Mouse (Mus musculus) forebrain, postnatal 0 days (tissue): ENCODE data around the gene Slc6a19. TPM values are rescaled to one million over a fixed set of nuclear protein-coding genes. Genes with fewer than 3 reads are reported as not detected.
"Not testable (repeated sequence)": the region's sequence is repeated elsewhere in the genome, so short reads cannot be mapped to it uniquely, and the experiment has no call there.

ENCODE experiments used
- ATAC-seq: fragments of 200-750 bp; cut with Nextera tagmentation; 2 replicates; pipeline ENCODE4 v1.8.0; 2017; ENCODE audit warnings: mild to moderate bottlenecking, moderate library complexity
- DNase-seq: peaks from one replicate; pipeline ENCODE4 v3.0.0-alpha.2; 2015
- H3K27ac ChIP-seq: fragments of 300-500 bp; sonication (generic); 2 replicates; pipeline ENCODE4 v1.5.1; 2014; ENCODE audit warnings: low read depth, mild to moderate bottlenecking, antibody characterized with exemption, low read length, moderate library complexity, mixed read lengths
- H3K27me3 ChIP-seq: fragments of 300-500 bp; sonication (generic); 2 replicates; pipeline ENCODE4 v1.6.1; 2014; ENCODE audit warnings: mild to moderate bottlenecking, low read length, mixed read lengths; ENCODE audit not compliant: insufficient read depth
- H3K36me3 ChIP-seq: fragments of 300-500 bp; sonication (generic); 2 replicates; pipeline ENCODE4 v1.6.1; 2014; ENCODE audit warnings: mild to moderate bottlenecking, moderate library complexity; ENCODE audit not compliant: insufficient read depth
- H3K4me1 ChIP-seq: fragments of 300-500 bp; sonication (generic); 2 replicates; pipeline ENCODE4 v1.6.1; 2014; ENCODE audit warnings: antibody characterized with exemption; ENCODE audit not compliant: insufficient read depth
- H3K4me2 ChIP-seq: fragments of 300-500 bp; sonication (generic); 2 replicates; pipeline ENCODE4 v1.6.1; 2014; ENCODE audit warnings: low read depth, mild to moderate bottlenecking, moderate library complexity
- H3K4me3 ChIP-seq: fragments of 300-500 bp; sonication (generic); 2 replicates; pipeline ENCODE4 v1.5.1; 2014; ENCODE audit warnings: low read depth, low read length, mixed read lengths
- H3K9ac ChIP-seq: fragments of 300-500 bp; sonication (generic); 2 replicates; pipeline ENCODE4 v1.6.1; 2014; ENCODE audit warnings: mild to moderate bottlenecking
- H3K9me3 ChIP-seq: fragments of 300-500 bp; sonication (generic); 2 replicates; pipeline ENCODE4 v1.6.1; 2016; ENCODE audit warnings: low read length
- CTCF ChIP-seq: sonication (generic); IDR thresholded peaks from 2 replicates; pipeline ENCODE4 v1.5.1; 2016; ENCODE audit warnings: antibody characterized with exemption, control low read depth, low read depth
- WGBS: fragments of 180-500 bp; shearing (Covaris S2); extraction: QIAGEN DNeasy Blood & Tissue Kit; methylation state at CpG from one replicate; pipeline ENCODE4 v1.1.7; 2014; 5-methylcytosine and 5-hydroxymethylcytosine counted together
- polyA plus RNA-seq: library from polyadenylated mRNA; unstranded; fragments of >200 nt; fragmentation: Nextera tagmentation; extraction: Ambion mirVana; gene quantifications from 2 replicates; pipeline ENCODE4 v1.2.1, GENCODE M21; 2015
- total RNA-seq: library from RNA; depleted of rRNA; stranded (reverse); fragments of >200 nt; gene quantifications from 2 replicates; pipeline ENCODE4 v1.2.3, GENCODE M21; 2014; rRNA removed

Gene Slc6a19
- total RNA-seq (0.15 and 0.43 TPM in 2 replicates), polyA plus RNA-seq (0.13 and 0.22 TPM in 2 replicates)

GRCm38 (mm10) chr13:73704694-73705325 lies at the start of gene Slc6a19:
Slc6a19 (minus strand) TSS chr13:73704865.
- H3K27me3 ChIP-seq, result no peaks in the 10 kb centered on the region
- H3K4me1 ChIP-seq, result no peaks in the 10 kb centered on the region
- 54% methylated on average over 7 of the region's 7 CpGs for WGBS
- no peak within 1 kb of the TSS for H3K4me3 ChIP-seq
- no peaks in the 10 kb centered on the region for H3K36me3 ChIP-seq
- no peak within 1 kb of the TSS for H3K27ac ChIP-seq
- no peaks in the 10 kb centered on the region for H3K9me3 ChIP-seq
- H3K9ac ChIP-seq, result no peak within 1 kb of the TSS
- TF ChIP-seq CTCF, result no peak
- DNase-seq, result no peak
- ATAC-seq, result no peak
- no peak within 1 kb of the TSS for H3K4me2 ChIP-seq

DNA sequence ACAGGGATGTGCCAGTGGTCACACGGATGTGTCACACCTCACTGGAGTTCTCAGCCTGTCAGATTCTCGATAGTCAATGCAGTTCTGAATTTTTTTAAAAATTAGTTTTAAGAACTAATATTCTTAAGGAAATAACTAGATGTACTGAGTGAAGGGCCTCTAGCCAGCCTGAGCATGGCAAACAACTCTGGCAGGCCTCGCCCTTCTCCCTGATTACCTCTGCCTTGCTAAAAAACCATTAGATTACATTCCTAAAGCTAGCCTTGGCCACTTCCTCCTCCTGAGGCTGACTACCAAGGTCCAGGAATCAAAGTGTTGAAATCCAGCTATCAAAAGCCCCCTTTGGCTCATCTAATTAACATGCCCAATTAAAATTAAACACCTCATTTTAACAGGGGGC lies 46.6 kb upstream of the Slc6a19 start:
- DNase-seq (no peak), ATAC-seq (no peak)
- H3K4me2 ChIP-seq, result no peak overlapping the region
- H3K27me3 ChIP-seq, result no peaks in the 10 kb centered on the region
- TF ChIP-seq CTCF, result no peak
- 84% methylated on average over 3 of the region's 3 CpGs for WGBS
- no peak overlapping the region for H3K9ac ChIP-seq
- no peak overlapping the region for H3K27ac ChIP-seq
- H3K4me1 ChIP-seq, result no peaks in the 10 kb centered on the region
- H3K9me3 ChIP-seq, result no peaks in the 10 kb centered on the region
- no peak overlapping the region for H3K4me3 ChIP-seq
- H3K36me3 ChIP-seq, result no peaks in the 10 kb centered on the region

- 61% methylated on average over 6 of the region's 6 CpGs for WGBS
- no peak for TF ChIP-seq CTCF
- no peak overlapping the region for H3K4me3 ChIP-seq
These were observed 45.8 kb upstream of the Slc6a19 start for GRCm38 (mm10) chr13:73750435-73750834.

GRCm38 (mm10) chr13:73748663-73749440 lies 44.2 kb upstream of the Slc6a19 start:
- ATAC-seq, result peak; percentile 20
- H3K4me1 ChIP-seq, result no peaks in the 10 kb centered on the region
- WGBS, result 33% methylated on average over 15 of the region's 15 CpGs
- H3K4me3 ChIP-seq, result no peak overlapping the region
- H3K9ac ChIP-seq, result no peak overlapping the region
- H3K27me3 ChIP-seq, result no peaks in the 10 kb centered on the region
- no peak for DNase-seq
- TF ChIP-seq CTCF, result peak; percentile 7; the same call in 1 of the 2 replicates
- no peak overlapping the region for H3K27ac ChIP-seq
- H3K4me2 ChIP-seq, result no peak overlapping the region
- no peaks in the 10 kb centered on the region for H3K36me3 ChIP-seq
- no peaks in the 10 kb centered on the region for H3K9me3 ChIP-seq

More at GRCm38 (mm10) chr13:73750435-73750834, 45.8 kb upstream of the Slc6a19 start:
- DNase-seq (no peak), ATAC-seq (no peak)
- no peak overlapping the region for H3K4me2 ChIP-seq
- no peaks in the 10 kb centered on the region for H3K4me1 ChIP-seq
- no peaks in the 10 kb centered on the region for H3K27me3 ChIP-seq
- no peaks in the 10 kb centered on the region for H3K9me3 ChIP-seq
- H3K9ac ChIP-seq, result no peak overlapping the region
- H3K36me3 ChIP-seq, result no peaks in the 10 kb centered on the region
- no peak overlapping the region for H3K27ac ChIP-seq

- Histone ChIP-seq H3K27ac (no peak overlapping the region), H3K4me2 (no peak overlapping the region), H3K27me3 (no peaks in the 10 kb centered on the region), H3K4me3 (no peak overlapping the region), H3K9me3 (no peaks in the 10 kb centered on the region), H3K36me3 (no peaks in the 10 kb centered on the region), H3K9ac (no peak overlapping the region), H3K4me1 (no peaks in the 10 kb centered on the region)
- WGBS, result 75% methylated on average over 3 of the region's 3 CpGs
- no peak for TF ChIP-seq CTCF
- no peak for DNase-seq
- no peak for ATAC-seq
These were observed 39.0 kb upstream of the Slc6a19 start for GRCm38 (mm10) chr13:73743662-73744061.

GRCm38 (mm10) chr13:73742944-73743343 lies 38.3 kb upstream of the Slc6a19 start:
- DNase-seq (no peak), ATAC-seq (peak; percentile 50)
- Histone ChIP-seq H3K9me3 (no peaks in the 10 kb centered on the region), H3K4me2 (no peak overlapping the region), H3K4me1 (no peaks in the 10 kb centered on the region), H3K9ac (no peak overlapping the region), H3K36me3 (no peaks in the 10 kb centered on the region), H3K4me3 (no peak overlapping the region), H3K27ac (no peak overlapping the region), H3K27me3 (no peaks in the 10 kb centered on the region)
- TF ChIP-seq CTCF, result no peak
- WGBS, result 57% methylated on average over 4 of the region's 4 CpGs

GRCm38 (mm10) chr13:73740399-73740944 lies 35.8 kb upstream of the Slc6a19 start:
- not testable (repeated sequence) for H3K4me3 ChIP-seq, H3K36me3 ChIP-seq, ATAC-seq

More at GRCm38 (mm10) chr13:73740399-73740944, 35.8 kb upstream of the Slc6a19 start:
- not testable (repeated sequence) for H3K27ac ChIP-seq, H3K4me2 ChIP-seq, H3K27me3 ChIP-seq, H3K4me1 ChIP-seq, H3K9me3 ChIP-seq, DNase-seq, H3K9ac ChIP-seq
- WGBS, result 42% methylated on average over 2 of the region's 2 CpGs
